Mouse (Mus musculus) urinary bladder, adult 18-20 months (tissue): ENCODE measurements around the gene Mrgprf.

Experiments
- DNase-seq, 2 experiments: peaks; one replicate each; pipeline ENCODE4 v3.0.0; 2022; ENCODE audit warnings: low spot score in 2 of 2, mixed read lengths in 2 of 2

Mrgprf gene

GRCm38 (mm10) chr7:145335616-145336332, 35.1 kb downstream of the Mrgprf start:
- DNase-seq: no peak

- no peak for DNase-seq
Observed at GRCm38 (mm10) chr7:145337889-145338288, 37.3 kb downstream of the Mrgprf start.

- no peak for DNase-seq
Observed at GRCm38 (mm10) chr7:145340248-145340904, 39.7 kb downstream of the Mrgprf start.
